Mouse (Mus musculus) splenic B cell, adult 2 months (primary cell): ENCODE data around the gene Lrrn4cl.
"Not testable (repeated sequence)": the region's sequence is repeated elsewhere in the genome, so short reads cannot be mapped to it uniquely, and the experiment has no call there.

Experiments
- DNase-seq: peaks from one replicate; pipeline ENCODE4 v3.0.0-alpha.2; 2011; ENCODE audit warnings: low read depth, low spot score
- H3K27me3 ChIP-seq: 2 replicates; pipeline ENCODE4 v1.6.1; 2012; ENCODE audit warnings: mild to moderate bottlenecking, low read length, moderate library complexity, mixed read lengths; ENCODE audit not compliant: control insufficient read depth, poor library complexity, insufficient read depth, severe bottlenecking
- H3K36me3 ChIP-seq: 2 replicates; pipeline ENCODE4 v1.6.1; 2012; ENCODE audit warnings: mild to moderate bottlenecking, low read length, moderate library complexity, mixed read lengths; ENCODE audit not compliant: control insufficient read depth, poor library complexity, insufficient read depth, severe bottlenecking

The Lrrn4cl gene

GRCm38 (mm10) chr19:8886916-8887584 is 36.5 kb downstream of the Lrrn4cl start:
- H3K36me3 ChIP-seq = 0 out of 2 replicates have a peak, but pooled peaks cover 2% of the 10 kb centered on the region
- no peak for DNase-seq
- H3K27me3 ChIP-seq = no peaks in the 10 kb centered on the region

GRCm38 (mm10) chr19:8887585-8888463 is 37.3 kb downstream of the Lrrn4cl start:
- no peak for DNase-seq

GRCm38 (mm10) chr19:8888511-8889385 is 38.2 kb downstream of the Lrrn4cl start, which contains the start of the genes 1810009A15Rik and Gm49416:
Gene 1810009A15Rik (plus strand): TSS chr19:8888853.
Gene Gm49416 (plus strand): TSS chr19:8888926.
- DNase-seq = peak; percentile 96
- Histone ChIP-seq H3K27me3 (no peaks in the 10 kb centered on the region), H3K36me3 (0 out of 2 replicates have a peak, but pooled peaks cover 2% of the 10 kb centered on the region)

More at GRCm38 (mm10) chr19:8887585-8888463, 37.3 kb downstream of the Lrrn4cl start:
- Histone ChIP-seq H3K36me3 (0 out of 2 replicates have a peak, but pooled peaks cover 2% of the 10 kb centered on the region), H3K27me3 (no peaks in the 10 kb centered on the region)

- H3K36me3 ChIP-seq = peaks cover 2% of the 10 kb centered on the region; the same call in 1 of the 2 replicates
- DNase-seq = peak; percentile 89
- H3K27me3 ChIP-seq = no peaks in the 10 kb centered on the region
Measured at GRCm38 (mm10) chr19:8892829-8893766, 42.5 kb downstream of the Lrrn4cl start, which contains the start of gene Ints5. Gene Ints5 (plus strand): TSS chr19:8893005.

GRCm38 (mm10) chr19:8895397-8895960 is 44.9 kb downstream of the Lrrn4cl start:
- H3K36me3 ChIP-seq = no peaks in the 10 kb centered on the region; the same call in 1 of the 2 replicates
- DNase-seq = no peak
- H3K27me3 ChIP-seq = no peaks in the 10 kb centered on the region

- DNase-seq = not testable (repeated sequence)
Measured at GRCm38 (mm10) chr19:8896231-8896630, 45.7 kb downstream of the Lrrn4cl start.

GRCm38 (mm10) chr19:8897211-8897864 is 46.8 kb downstream of the Lrrn4cl start:
- H3K36me3 ChIP-seq, H3K27me3 ChIP-seq, DNase-seq: not testable (repeated sequence)

More at GRCm38 (mm10) chr19:8896231-8896630, 45.7 kb downstream of the Lrrn4cl start:
- H3K36me3 ChIP-seq, H3K27me3 ChIP-seq: not testable (repeated sequence)

GRCm38 (mm10) chr19:8897865-8898495 is 47.4 kb downstream of the Lrrn4cl start, which contains the start of gene Ganab:
Gene Ganab (plus strand): TSS chr19:8898071.
- Histone ChIP-seq H3K36me3 (peaks cover 5% of the 10 kb centered on the region; the same call in 1 of the 2 replicates), H3K27me3 (no peaks in the 10 kb centered on the region)
- DNase-seq = peak; percentile 96

- no peak for DNase-seq
- Histone ChIP-seq H3K36me3 (peaks cover 6% of the 10 kb centered on the region; the same call in 1 of the 2 replicates), H3K27me3 (no peaks in the 10 kb centered on the region)
Measured at GRCm38 (mm10) chr19:8898576-8898975, 48.0 kb downstream of the Lrrn4cl start.

- no peaks in the 10 kb centered on the region for H3K27me3 ChIP-seq
- no peak for DNase-seq
- H3K36me3 ChIP-seq = peaks cover 7% of the 10 kb centered on the region; the same call in 1 of the 2 replicates
Measured at GRCm38 (mm10) chr19:8899079-8899478, 48.5 kb downstream of the Lrrn4cl start.

GRCm38 (mm10) chr19:8903412-8903811 is 52.8 kb downstream of the Lrrn4cl start:
- DNase-seq = no peak
- H3K36me3 ChIP-seq = peaks cover 16% of the 10 kb centered on the region
- no peaks in the 10 kb centered on the region for H3K27me3 ChIP-seq
